Mouse (Mus musculus) embryonic fibroblast, embryonic 13.5 days (primary cell): Measurements from ENCODE around the gene Psmd11. TPM values are rescaled to one million over a fixed set of nuclear protein-coding genes. Genes with fewer than 3 reads are reported as not detected.

Experiments used
- H3K27ac ChIP-seq: 2 replicates; pipeline ENCODE4 v1.5.1; 2012; ENCODE audit warnings: low read length, control low read depth, inconsistent platforms; ENCODE audit not compliant: insufficient read depth
- H3K4me1 ChIP-seq: 2 replicates; pipeline ENCODE4 v1.6.1; 2011; ENCODE audit warnings: low read length; ENCODE audit not compliant: control insufficient read depth, insufficient read depth
- H3K4me3 ChIP-seq: 2 replicates; pipeline ENCODE4 v1.5.1; 2011; ENCODE audit warnings: mild to moderate bottlenecking, control low read depth, low read length; ENCODE audit not compliant: insufficient read depth
- CTCF ChIP-seq: IDR thresholded peaks from 2 replicates; pipeline ENCODE4 v1.5.1; 2011; ENCODE audit warnings: mild to moderate bottlenecking, control low read depth, low read length, moderate library complexity, borderline replicate concordance; ENCODE audit not compliant: insufficient read depth
- POLR2A ChIP-seq: IDR thresholded peaks from 2 replicates; pipeline ENCODE4 v1.6.1; 2011; ENCODE audit warnings: low read depth, mild to moderate bottlenecking, control low read depth, low read length, moderate library complexity
- polyA plus RNA-seq: library from polyadenylated mRNA; stranded (reverse); fragments of >200 nt; gene quantifications from 2 replicates; pipeline ENCODE4 v1.2.4, GENCODE M21; 2011; ENCODE audit warnings: low read depth; ENCODE audit not compliant: missing spikeins, insufficient read length

Gene Psmd11
- polyA plus RNA-seq, 1 experiment, result 131 TPM

DNA sequence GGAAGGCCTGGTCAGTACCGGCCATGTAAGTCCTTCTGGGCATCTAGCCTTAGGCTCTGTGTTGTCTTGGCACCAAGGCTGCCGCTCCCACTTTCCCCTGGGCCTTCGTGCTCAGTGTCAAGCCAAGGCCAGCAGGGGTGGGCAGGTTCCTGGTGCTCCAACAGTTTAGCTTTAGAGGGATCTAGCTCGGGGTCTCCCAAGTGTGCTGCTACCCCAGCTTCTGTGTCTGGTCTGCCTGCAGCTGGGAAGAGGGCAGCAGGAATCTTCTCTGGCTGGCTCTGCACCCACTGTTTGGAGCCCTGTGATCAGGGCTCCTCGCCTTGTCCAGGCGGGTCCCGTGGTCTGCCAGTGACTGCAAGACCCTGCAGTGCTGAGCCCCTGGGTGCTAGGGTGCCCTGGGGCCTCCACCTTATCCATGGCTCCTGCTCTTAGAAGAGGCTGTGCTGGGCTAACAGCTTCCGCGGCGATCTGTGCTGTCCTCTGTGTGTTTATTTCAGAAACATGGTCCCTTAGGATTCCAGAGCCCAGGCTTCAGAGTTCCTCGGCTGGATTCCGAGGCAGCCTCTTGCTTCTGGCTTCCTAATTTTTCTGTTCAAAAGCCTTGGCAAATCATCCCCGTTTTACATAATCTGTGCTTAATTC lies 53.1 kb downstream of the Psmd11 start:
- H3K4me3 ChIP-seq, result no peak overlapping the region

GRCm38 (mm10) chr11:80482347-80482746 lies 53.9 kb downstream of the Psmd11 start:
- no peak overlapping the region for H3K4me3 ChIP-seq
- peaks cover 15% of the 10 kb centered on the region; the same call in 1 of the 2 replicates for H3K4me1 ChIP-seq
- no peak overlapping the region for H3K27ac ChIP-seq
- TF ChIP-seq CTCF (no peak), POLR2A (no peak)

More for the DNA sequence above, 53.1 kb downstream of the Psmd11 start:
- no peak overlapping the region for H3K27ac ChIP-seq
- peaks cover 15% of the 10 kb centered on the region; the same call in 1 of the 2 replicates for H3K4me1 ChIP-seq
- no peak for TF ChIP-seq POLR2A
- no peak for TF ChIP-seq CTCF

- H3K27ac ChIP-seq, result no peak overlapping the region
- TF ChIP-seq POLR2A (no peak), CTCF (no peak)
- H3K4me3 ChIP-seq, result no peak overlapping the region
Measured at GRCm38 (mm10) chr11:80482921-80483320, 54.5 kb downstream of the Psmd11 start.

GRCm38 (mm10) chr11:80483536-80484067 lies 55.2 kb downstream of the Psmd11 start:
- TF ChIP-seq CTCF (no peak), POLR2A (no peak)
- H3K27ac ChIP-seq, result no peak overlapping the region
- H3K4me3 ChIP-seq, result no peak overlapping the region
- peaks cover 15% of the 10 kb centered on the region; the same call in 1 of the 2 replicates for H3K4me1 ChIP-seq

More at GRCm38 (mm10) chr11:80482921-80483320, 54.5 kb downstream of the Psmd11 start:
- H3K4me1 ChIP-seq, result peaks cover 15% of the 10 kb centered on the region; the same call in 1 of the 2 replicates

GRCm38 (mm10) chr11:80484191-80484791 lies 55.9 kb downstream of the Psmd11 start:
- Histone ChIP-seq H3K4me1 (peaks cover 19% of the 10 kb centered on the region; the same call in 1 of the 2 replicates), H3K4me3 (no peak overlapping the region), H3K27ac (no peak overlapping the region)
- TF ChIP-seq CTCF, result no peak
- TF ChIP-seq POLR2A, result no peak

GRCm38 (mm10) chr11:80485120-80485551 lies 56.7 kb downstream of the Psmd11 start:
- TF ChIP-seq POLR2A (no peak), CTCF (no peak)
- Histone ChIP-seq H3K4me3 (no peak overlapping the region), H3K27ac (no peak overlapping the region), H3K4me1 (peaks cover 23% of the 10 kb centered on the region; the same call in 1 of the 2 replicates)

GRCm38 (mm10) chr11:80485622-80486206 lies 57.3 kb downstream of the Psmd11 start:
- H3K4me1 ChIP-seq, result peaks cover 25% of the 10 kb centered on the region; the same call in 1 of the 2 replicates
- no peak overlapping the region for H3K27ac ChIP-seq
- TF ChIP-seq CTCF (no peak), POLR2A (no peak)
- H3K4me3 ChIP-seq, result no peak overlapping the region

GRCm38 (mm10) chr11:80487904-80488587 lies 59.6 kb downstream of the Psmd11 start:
- TF ChIP-seq CTCF, result no peak
- no peak for TF ChIP-seq POLR2A
- Histone ChIP-seq H3K4me1 (peaks cover 25% of the 10 kb centered on the region; the same call in 1 of the 2 replicates), H3K4me3 (no peak overlapping the region), H3K27ac (no peak overlapping the region)

GRCm38 (mm10) chr11:80489172-80489881 lies 60.9 kb downstream of the Psmd11 start:
- H3K4me1 ChIP-seq, result peaks cover 24% of the 10 kb centered on the region; the same call in 1 of the 2 replicates
- no peak overlapping the region for H3K4me3 ChIP-seq
- no peak for TF ChIP-seq POLR2A
- no peak for TF ChIP-seq CTCF
- no peak overlapping the region for H3K27ac ChIP-seq
